Mouse (Mus musculus) gastrocnemius, postnatal 36 days (tissue): ENCODE measurements around the gene Btbd16. TPM values are rescaled to one million over a fixed set of nuclear protein-coding genes. Genes with fewer than 3 reads are reported as not detected.

Experiments
- DNase-seq, 2 experiments: peaks; one replicate each; pipeline ENCODE4 v3.0.0; 2022
- intact Hi-C: fragments of 180-260 bp; cut with DNase I; formaldehyde crosslinking; loops from one replicate; pipeline ENCODE4 v1.15.1; 2025
- total RNA-seq, 2 experiments: library from RNA; stranded (reverse); gene quantifications; 2 replicates each; pipeline ENCODE4 v1.2.3; 2021

Gene Btbd16
- total RNA-seq, 2 experiments from 2014 or later, result not detected

- no peak for DNase-seq
- intact Hi-C loops, result no loop called here
Measured at GRCm38 (mm10) chr7:130766411-130767170, 7.3 kb upstream of the Btbd16 start.

GRCm38 (mm10) chr7:130768151-130768550 lies 5.7 kb upstream of the Btbd16 start:
- DNase-seq, result no peak
- intact Hi-C loops, result no loop called here

DNA sequence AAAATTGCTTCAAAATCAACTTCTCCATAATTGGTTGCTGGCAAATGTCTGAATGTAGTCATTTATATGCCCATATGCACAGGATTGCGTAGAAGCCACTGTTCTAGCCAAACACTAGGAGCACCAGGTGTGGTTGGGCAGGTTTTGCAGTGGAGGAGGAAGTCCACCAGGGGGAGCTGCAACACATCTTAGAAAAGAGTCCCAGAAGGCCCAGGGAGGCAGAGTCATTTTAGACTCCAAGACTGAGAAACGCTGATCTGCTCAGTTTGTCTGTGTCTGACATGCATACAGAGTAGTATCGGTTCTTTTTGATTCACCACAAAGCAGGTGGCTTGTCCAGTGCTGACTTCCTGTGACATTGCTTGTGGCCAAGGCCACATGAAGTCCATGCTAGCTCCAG lies 3.2 kb upstream of the Btbd16 start:
- DNase-seq, result peak; percentile 57 to 62
- intact Hi-C loops, result loop anchor here (2.0 kb wide), 1 partner anchor 144 kb away; no protein-coding TSS in a partner anchor

GRCm38 (mm10) chr7:130773171-130773830 lies 568 bp upstream of the Btbd16 start:
- intact Hi-C loops, result loop anchor here (2.0 kb wide), 1 partner anchor 52 kb away; no protein-coding TSS in a partner anchor
- no peak for DNase-seq

GRCm38 (mm10) chr7:130780866-130781419 lies 7.1 kb downstream of the Btbd16 start:
- intact Hi-C loops, result no loop called here
- DNase-seq, result no peak

DNA sequence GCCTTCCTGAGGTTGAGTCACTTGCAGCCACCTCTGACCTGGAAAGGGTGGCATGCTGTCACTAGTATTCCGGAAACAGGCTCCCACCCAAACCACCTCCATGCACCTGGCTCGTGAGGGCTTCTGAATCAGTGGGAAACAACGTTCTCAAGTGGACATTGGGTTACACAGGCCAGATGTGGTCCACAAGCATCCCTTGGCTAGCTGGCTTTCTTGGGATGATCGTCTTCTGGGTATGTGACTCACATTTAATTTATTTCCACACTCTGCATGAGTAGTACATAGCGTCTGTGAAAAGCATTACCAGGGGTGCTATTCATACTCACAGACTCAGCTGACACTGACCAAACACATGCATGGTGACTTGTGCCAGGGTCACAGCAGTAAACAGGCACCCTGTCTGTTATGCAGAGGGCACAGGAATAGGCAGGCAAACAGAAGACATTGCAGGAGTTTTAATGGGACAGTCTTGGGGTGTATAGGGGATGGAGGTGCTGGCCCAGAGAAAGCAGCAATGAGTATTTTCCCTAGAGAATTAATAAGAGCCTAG lies 8.7 kb downstream of the Btbd16 start:
- DNase-seq, result no peak
- intact Hi-C loops, result no loop called here

GRCm38 (mm10) chr7:130785923-130786575 lies 12.2 kb downstream of the Btbd16 start:
- no peak for DNase-seq
- intact Hi-C loops, result no loop called here

DNA sequence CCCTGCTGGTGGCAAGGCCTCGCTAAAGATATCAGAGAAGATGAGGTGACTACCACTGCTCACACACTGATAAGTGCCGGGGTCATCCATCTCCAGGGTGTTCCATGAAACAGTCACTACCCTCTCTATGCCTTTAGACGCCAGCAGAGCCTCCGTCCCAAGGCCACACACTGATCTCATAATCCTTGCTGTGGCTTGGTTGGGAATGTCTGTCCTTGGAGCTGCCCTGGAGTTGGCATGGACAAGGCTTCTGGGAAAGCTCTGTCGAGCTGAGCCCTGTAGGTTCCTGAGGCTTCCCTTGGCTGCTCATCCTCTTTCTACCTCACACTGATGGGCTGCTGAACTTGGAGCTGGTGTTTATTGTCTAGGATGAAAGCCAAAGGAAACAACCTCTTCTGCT lies 12.8 kb downstream of the Btbd16 start:
- intact Hi-C loops, result no loop called here
- DNase-seq, result no peak

DNA sequence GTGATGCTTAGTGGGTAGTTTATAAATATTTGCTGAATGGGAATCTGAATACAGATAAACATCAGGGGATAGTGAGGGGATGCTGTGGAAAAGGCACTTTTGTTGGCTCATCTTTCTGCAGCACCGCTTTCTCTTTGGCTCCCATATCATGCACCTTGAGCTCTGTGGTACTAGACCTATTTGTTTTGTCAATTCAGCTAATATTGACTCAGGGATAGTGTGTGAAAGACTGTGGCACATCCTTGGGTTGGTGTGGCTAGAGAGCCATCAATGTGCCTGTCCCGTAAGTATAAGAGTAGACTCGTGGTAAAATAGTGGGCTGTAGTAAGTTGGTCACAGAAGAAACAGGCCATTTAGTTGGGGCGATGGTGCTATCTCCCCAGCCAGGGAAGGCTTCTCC lies 13.7 kb downstream of the Btbd16 start:
- no peak for DNase-seq
- intact Hi-C loops, result no loop called here

DNA sequence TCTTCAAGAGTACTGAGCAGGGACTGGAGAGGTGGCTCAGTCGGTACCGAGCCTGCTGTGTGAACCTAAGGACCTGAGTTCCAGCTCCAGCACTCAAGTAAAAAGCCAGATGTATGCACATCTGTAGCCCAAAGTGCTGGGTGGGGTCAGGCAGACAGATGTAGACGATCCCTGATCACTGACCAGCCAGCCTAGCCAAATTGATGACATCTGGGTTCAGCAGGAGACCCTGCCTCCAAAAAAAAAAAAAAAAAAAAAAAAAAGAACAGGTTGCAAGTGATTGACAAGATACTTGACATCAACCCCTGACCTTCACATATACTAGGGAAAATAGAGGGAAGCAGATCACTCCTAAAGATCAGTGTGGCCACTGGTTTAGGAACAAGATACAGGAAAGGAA lies 15.1 kb downstream of the Btbd16 start:
- intact Hi-C loops, result no loop called here
- no peak for DNase-seq

DNA sequence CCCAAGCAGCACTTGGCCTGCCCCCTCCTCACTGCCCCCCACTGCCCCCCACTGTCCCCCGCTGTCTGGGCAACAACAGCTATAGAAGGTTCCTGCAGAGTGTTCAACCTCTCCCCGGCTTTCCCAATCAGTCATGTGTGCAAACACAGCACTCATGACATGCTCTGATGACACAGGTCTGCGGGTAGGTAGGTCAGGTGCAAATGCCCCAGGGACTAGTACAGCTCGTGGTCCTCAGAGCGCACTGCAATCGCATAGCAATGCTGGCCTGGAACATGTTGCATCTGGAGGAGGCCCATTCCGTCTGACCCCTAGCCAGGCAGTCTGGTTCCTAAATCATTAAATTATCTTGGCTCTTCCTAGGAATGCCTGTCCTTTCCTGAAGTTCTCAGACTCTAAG lies 15.6 kb downstream of the Btbd16 start:
- intact Hi-C loops, result no loop called here
- DNase-seq, result no peak

GRCm38 (mm10) chr7:130793671-130794070 lies 19.8 kb downstream of the Btbd16 start:
- DNase-seq, result no peak
- intact Hi-C loops, result no loop called here

DNA sequence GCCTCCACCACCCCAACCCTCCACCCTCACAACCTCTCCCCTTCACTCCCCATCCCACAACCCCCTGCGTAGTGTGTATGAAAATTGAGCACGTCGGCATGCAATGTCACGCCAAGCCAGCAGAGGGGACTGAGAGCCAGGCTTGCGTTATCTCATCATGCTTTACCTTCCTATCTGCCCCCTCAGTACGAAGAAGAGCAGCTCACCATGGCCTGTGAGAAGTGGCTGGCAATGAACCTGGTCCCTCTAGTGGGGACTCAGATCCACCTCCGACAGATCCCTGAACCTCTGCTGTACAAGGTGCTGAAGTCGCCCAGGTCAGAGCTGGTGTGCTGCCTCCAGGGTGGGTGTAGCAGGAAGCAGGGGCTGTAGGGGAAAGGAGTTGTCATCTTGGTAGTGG lies 22.9 kb downstream of the Btbd16 start:
- DNase-seq, result no peak

DNA sequence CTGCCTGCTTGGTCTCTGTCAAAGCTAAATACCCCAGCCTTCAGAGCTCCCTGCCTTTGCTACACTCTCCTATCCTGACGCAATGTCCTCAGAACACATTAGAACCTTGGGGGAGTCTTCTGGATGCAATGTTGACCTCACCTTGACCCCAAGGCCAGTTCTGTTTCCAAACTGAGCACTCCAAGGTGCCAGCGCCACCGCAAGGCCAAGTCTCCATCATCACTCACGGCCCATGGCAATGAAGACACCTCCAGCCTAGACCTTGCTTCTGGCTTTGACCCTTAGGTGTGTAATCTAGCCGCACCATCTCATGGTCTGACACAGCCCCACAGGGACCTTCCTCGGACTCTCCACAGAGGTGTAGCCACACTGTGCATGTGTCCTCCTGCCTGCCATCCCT lies 23.7 kb downstream of the Btbd16 start:
- no peak for DNase-seq
- intact Hi-C loops, result no loop called here

More for the DNA sequence above, 22.9 kb downstream of the Btbd16 start:
- intact Hi-C loops, result no loop called here

DNA sequence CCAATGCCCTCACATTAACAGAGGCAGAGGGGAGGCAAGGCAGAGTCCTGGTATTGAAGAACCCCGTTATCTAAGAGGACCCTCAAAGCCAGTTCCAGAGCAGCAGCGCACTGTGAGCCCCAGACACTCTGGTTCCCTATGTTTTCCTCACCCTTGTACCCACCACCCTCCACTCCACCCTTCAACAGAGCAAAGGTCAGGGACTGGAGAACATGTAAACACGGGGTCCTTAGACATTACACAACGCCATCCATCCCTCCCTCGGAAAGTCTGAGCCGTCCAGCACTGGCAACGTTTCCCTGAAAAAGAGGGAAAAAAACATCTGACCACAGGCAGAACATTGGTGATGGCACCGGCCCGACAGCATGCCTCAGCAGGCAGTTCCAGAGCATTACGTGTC lies 25.5 kb downstream of the Btbd16 start:
- no peak for DNase-seq
- intact Hi-C loops, result no loop called here

- intact Hi-C loops, result no loop called here
- DNase-seq, result no peak
Measured at GRCm38 (mm10) chr7:130800681-130801080, 26.8 kb downstream of the Btbd16 start.

DNA sequence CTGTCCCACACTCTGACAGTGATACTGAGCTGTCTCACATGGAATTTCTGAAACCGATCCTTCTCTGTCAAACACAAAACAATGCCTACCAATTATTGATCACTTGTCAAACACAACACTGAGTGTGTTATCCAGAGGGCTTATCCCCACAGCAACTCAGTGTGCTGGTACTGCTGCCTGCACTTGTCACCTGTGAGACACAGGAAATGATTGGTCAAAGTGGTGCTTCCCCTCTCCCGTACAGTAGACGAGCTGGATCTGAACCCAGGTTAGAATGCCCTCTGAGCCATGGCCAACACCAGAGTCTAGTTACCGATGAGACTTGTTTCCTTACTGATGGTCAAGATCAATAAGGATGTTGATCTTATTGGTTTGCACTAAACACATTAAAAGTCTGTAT lies 27.9 kb downstream of the Btbd16 start:
- no peak for DNase-seq
- intact Hi-C loops, result no loop called here

DNA sequence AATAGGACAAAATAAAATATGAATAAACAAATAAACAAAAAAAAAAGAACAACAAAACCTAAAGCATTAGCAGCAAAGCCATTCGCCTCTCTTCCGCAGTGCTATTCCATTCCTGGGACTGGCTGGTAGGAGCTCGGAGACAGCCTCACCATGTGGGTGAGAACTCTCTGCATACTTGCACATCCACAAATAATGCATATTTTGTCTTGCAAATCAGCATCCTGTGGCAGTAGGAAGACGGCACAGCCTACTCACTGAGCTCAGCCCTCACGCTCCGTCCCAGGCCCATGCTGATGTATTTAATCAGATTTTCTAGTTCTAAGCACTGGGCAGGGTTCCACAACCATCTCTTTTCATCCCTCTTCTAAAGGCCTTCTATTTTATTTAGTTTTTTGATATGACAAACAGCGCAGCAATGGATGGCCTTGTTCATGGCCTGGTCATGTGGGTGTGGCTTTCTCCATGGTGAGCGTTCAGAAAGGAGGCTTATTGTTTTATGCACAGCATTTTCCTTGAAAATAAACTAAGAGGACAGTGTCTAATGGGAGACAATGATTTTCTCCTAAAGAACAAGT lies 29.5 kb downstream of the Btbd16 start:
- intact Hi-C loops, result no loop called here
- no peak for DNase-seq

- DNase-seq, result no peak
- intact Hi-C loops, result no loop called here
Measured at GRCm38 (mm10) chr7:130804991-130805390, 31.1 kb downstream of the Btbd16 start.

GRCm38 (mm10) chr7:130807749-130808148 lies 33.9 kb downstream of the Btbd16 start:
- DNase-seq, result peak in 1 of 2 experiments; percentile 38
- intact Hi-C loops, result no loop called here

DNA sequence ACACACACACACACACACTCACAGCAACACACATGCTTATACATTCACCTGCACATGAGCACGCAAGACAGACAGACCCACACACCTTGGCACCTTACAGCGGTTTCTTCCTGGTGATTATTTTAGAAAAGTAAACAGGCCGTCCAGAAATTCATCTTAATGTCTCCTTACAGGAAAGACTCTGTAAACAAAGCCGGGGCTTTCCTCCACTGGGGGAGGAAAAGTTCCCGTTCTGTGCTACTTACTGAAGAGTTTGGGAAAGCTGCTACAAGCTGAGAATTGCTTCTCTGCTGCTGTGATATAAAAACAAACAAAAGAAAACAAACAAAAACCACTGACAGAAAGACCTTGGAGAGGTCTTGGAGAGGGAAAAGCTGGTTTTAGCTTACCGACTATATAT lies 34.8 kb downstream of the Btbd16 start:
- DNase-seq, result no peak
- intact Hi-C loops, result no loop called here
